Mouse (Mus musculus): ENCODE data around the gene Dpyd.
A peak's percentile ranks its signal among the peaks of the same experiment; 100 is the strongest.

Dpyd gene

GRCm38 (mm10) chr3:118561554-118562310 lies at the start of gene Dpyd:
TSS of gene Dpyd (plus strand) at chr3:118562129.
- peak; percentile 4 to 5 for DNase-seq

GRCm38 (mm10) chr3:118537676-118538075 lies 24.3 kb upstream of the Dpyd start:
- DNase-seq = no peak

GRCm38 (mm10) chr3:118541766-118542165 lies 20.2 kb upstream of the Dpyd start:
- no peak for DNase-seq

- no peak for DNase-seq
Measured at GRCm38 (mm10) chr3:118547551-118548210, 14.2 kb upstream of the Dpyd start.

- no peak for DNase-seq
Measured at GRCm38 (mm10) chr3:118557605-118558004, 4.3 kb upstream of the Dpyd start.

- no peak for DNase-seq
Measured at GRCm38 (mm10) chr3:118559936-118560335, 2.0 kb upstream of the Dpyd start.

- no peak for DNase-seq
Measured at GRCm38 (mm10) chr3:118562311-118562671, 362 bp downstream of the Dpyd start.

GRCm38 (mm10) chr3:118566779-118567178 lies 4.8 kb downstream of the Dpyd start:
- DNase-seq = no peak

GRCm38 (mm10) chr3:118570197-118570596 lies 8.3 kb downstream of the Dpyd start:
- no peak for DNase-seq

GRCm38 (mm10) chr3:118590559-118590958 lies 28.6 kb downstream of the Dpyd start:
- DNase-seq = no peak

- no peak for DNase-seq
Measured at GRCm38 (mm10) chr3:118594864-118595263, 32.9 kb downstream of the Dpyd start.

GRCm38 (mm10) chr3:118595693-118596092 lies 33.8 kb downstream of the Dpyd start:
- DNase-seq = no peak

GRCm38 (mm10) chr3:118601689-118602640 lies 40.0 kb downstream of the Dpyd start:
- no peak for DNase-seq

GRCm38 (mm10) chr3:118608708-118609107 lies 46.8 kb downstream of the Dpyd start:
- no peak for DNase-seq

- no peak for DNase-seq
Measured at GRCm38 (mm10) chr3:118626455-118627375, 64.8 kb downstream of the Dpyd start.

GRCm38 (mm10) chr3:118629737-118630136 lies 67.8 kb downstream of the Dpyd start:
- DNase-seq = no peak

GRCm38 (mm10) chr3:118646024-118646570 lies 84.2 kb downstream of the Dpyd start:
- no peak for DNase-seq

- no peak for DNase-seq
Measured at GRCm38 (mm10) chr3:118663987-118664692, 102.2 kb downstream of the Dpyd start.

- DNase-seq = no peak
Measured at GRCm38 (mm10) chr3:118674121-118674745, 112.3 kb downstream of the Dpyd start.

GRCm38 (mm10) chr3:118675441-118675840 lies 113.5 kb downstream of the Dpyd start:
- DNase-seq = no peak
